Mouse (Mus musculus) stomach, postnatal 0 days (tissue): Measurements from ENCODE around the gene Smndc1. TPM values are rescaled to one million over a fixed set of nuclear protein-coding genes. Genes with fewer than 3 reads are reported as not detected.
A peak's percentile ranks its signal among the peaks of the same experiment; 100 is the strongest.
"Not testable (repeated sequence)": the region's sequence is repeated elsewhere in the genome, so short reads cannot be mapped to it uniquely, and the experiment has no call there.

Source experiments
- ATAC-seq: fragments of 200-750 bp; cut with Nextera tagmentation; 2 replicates; pipeline ENCODE4 v1.8.0; 2017; ENCODE audit not compliant: low FRiP score, low TSS enrichment
- DNase-seq: peaks from one replicate; pipeline ENCODE4 v3.0.0-alpha.2; 2016; ENCODE audit warnings: low spot score
- H3K27ac ChIP-seq: fragments of 300-500 bp; sonication (generic); replicated peaks from 2 replicates; pipeline ENCODE4 v1.5.1; 2014; ENCODE audit warnings: mild to moderate bottlenecking, control low read depth
- H3K27me3 ChIP-seq: fragments of 300-500 bp; sonication (generic); 2 replicates; pipeline ENCODE4 v1.6.1; 2014; ENCODE audit warnings: low read length; ENCODE audit not compliant: control insufficient read depth, insufficient read depth
- H3K36me3 ChIP-seq: fragments of 300-500 bp; sonication (generic); 2 replicates; pipeline ENCODE4 v1.6.1; 2014; ENCODE audit warnings: low read length, mixed read lengths; ENCODE audit not compliant: control insufficient read depth, insufficient read depth
- H3K4me1 ChIP-seq: fragments of 300-500 bp; sonication (generic); replicated peaks from 2 replicates; pipeline ENCODE4 v1.6.1; 2014; ENCODE audit warnings: antibody characterized with exemption; ENCODE audit not compliant: control insufficient read depth, insufficient read depth
- H3K4me2 ChIP-seq: fragments of 300-500 bp; sonication (generic); replicated peaks from 2 replicates; pipeline ENCODE4 v1.6.1; 2014; ENCODE audit warnings: low read depth, mild to moderate bottlenecking, control low read depth, moderate library complexity
- H3K4me3 ChIP-seq: fragments of 300-500 bp; sonication (generic); 2 replicates; pipeline ENCODE4 v1.5.1; 2014; ENCODE audit warnings: low read depth, low read length, control low read depth
- H3K9ac ChIP-seq: fragments of 300-500 bp; sonication (generic); 2 replicates; pipeline ENCODE4 v1.6.1; 2014; ENCODE audit warnings: mild to moderate bottlenecking, low read length, control low read depth, mixed read lengths
- H3K9me3 ChIP-seq: fragments of 300-500 bp; sonication (generic); 2 replicates; pipeline ENCODE4 v1.6.1; 2016; ENCODE audit warnings: low read length; ENCODE audit not compliant: control insufficient read depth
- CTCF ChIP-seq: IDR thresholded peaks from 2 replicates; pipeline ENCODE4 v1.5.1; 2016; ENCODE audit warnings: antibody characterized with exemption, low read depth, mild to moderate bottlenecking, moderate library complexity
- EP300 ChIP-seq: optimal IDR thresholded peaks from 2 replicates; pipeline ENCODE3; 2016; ENCODE audit warnings: antibody characterized with exemption
- WGBS: fragments of 180-500 bp; shearing (Covaris S2); extraction: QIAGEN DNeasy Blood & Tissue Kit; methylation state at CpG from one replicate; pipeline ENCODE4 v1.1.7; 2014; 5-methylcytosine and 5-hydroxymethylcytosine counted together
- polyA plus RNA-seq: library from polyadenylated mRNA; unstranded; fragments of >200 nt; fragmentation: Nextera tagmentation; extraction: Ambion mirVana; gene quantifications from 2 replicates; pipeline ENCODE4 v1.2.1, GENCODE M21; 2015

Gene Smndc1
- polyA plus RNA-seq, 1 experiment from 2014 or later: 26.1 TPM

GRCm38 (mm10) chr19:53402741-53403432 is 12.5 kb upstream of the Smndc1 start:
- H3K4me1 ChIP-seq: no peaks in the 10 kb centered on the region
- WGBS: 51% methylated on average over 12 of the region's 12 CpGs
- no peak overlapping the region for H3K9ac ChIP-seq
- TF ChIP-seq EP300 (no peak), CTCF (peak; percentile 8; the same call in 1 of the 2 replicates)
- H3K4me2 ChIP-seq: no peak overlapping the region
- DNase-seq: no peak
- H3K36me3 ChIP-seq: no peaks in the 10 kb centered on the region
- H3K27ac ChIP-seq: no peak overlapping the region
- H3K4me3 ChIP-seq: no peak overlapping the region
- no peak for ATAC-seq
- no peaks in the 10 kb centered on the region for H3K9me3 ChIP-seq
- H3K27me3 ChIP-seq: no peaks in the 10 kb centered on the region

- Histone ChIP-seq H3K4me3 (no peak overlapping the region), H3K4me1 (no peaks in the 10 kb centered on the region), H3K9me3 (no peaks in the 10 kb centered on the region), H3K4me2 (no peak overlapping the region), H3K27ac (no peak overlapping the region), H3K27me3 (no peaks in the 10 kb centered on the region), H3K9ac (no peak overlapping the region), H3K36me3 (no peaks in the 10 kb centered on the region)
- WGBS: 73% methylated on average over 16 of the region's 16 CpGs
- peak; percentile 41; the same call in 1 of the 2 replicates for TF ChIP-seq CTCF
- TF ChIP-seq EP300: no peak
- ATAC-seq (no peak), DNase-seq (no peak)
Observed at GRCm38 (mm10) chr19:53400332-53401110, 10.1 kb upstream of the Smndc1 start.

GRCm38 (mm10) chr19:53399213-53399612 is 8.8 kb upstream of the Smndc1 start:
- ATAC-seq: no peak

GRCm38 (mm10) chr19:53397451-53398233 is 7.3 kb upstream of the Smndc1 start:
- WGBS: 75% methylated on average over 12 of the region's 12 CpGs
- Histone ChIP-seq H3K27me3 (no peaks in the 10 kb centered on the region), H3K9me3 (no peaks in the 10 kb centered on the region), H3K27ac (no peak overlapping the region), H3K36me3 (no peaks in the 10 kb centered on the region), H3K4me2 (no peak overlapping the region), H3K9ac (no peak overlapping the region), H3K4me1 (no peaks in the 10 kb centered on the region), H3K4me3 (no peak overlapping the region)
- TF ChIP-seq EP300: no peak
- no peak for TF ChIP-seq CTCF
- ATAC-seq (no peak), DNase-seq (no peak)

More at GRCm38 (mm10) chr19:53399213-53399612, 8.8 kb upstream of the Smndc1 start:
- TF ChIP-seq EP300 (no peak), CTCF (no peak)
- no peak overlapping the region for H3K9ac ChIP-seq
- no peak for DNase-seq
- H3K27me3 ChIP-seq: no peaks in the 10 kb centered on the region
- no peaks in the 10 kb centered on the region for H3K9me3 ChIP-seq
- no peak overlapping the region for H3K27ac ChIP-seq
- H3K4me1 ChIP-seq: no peaks in the 10 kb centered on the region
- H3K4me2 ChIP-seq: no peak overlapping the region
- H3K36me3 ChIP-seq: no peaks in the 10 kb centered on the region
- no peak overlapping the region for H3K4me3 ChIP-seq
- WGBS: 92% methylated on average over 4 of the region's 4 CpGs

- H3K36me3 ChIP-seq, H3K27me3 ChIP-seq, H3K4me1 ChIP-seq, H3K9me3 ChIP-seq, DNase-seq, ATAC-seq, H3K9ac ChIP-seq, H3K27ac ChIP-seq, H3K4me2 ChIP-seq, H3K4me3 ChIP-seq: not testable (repeated sequence)
- WGBS: 66% methylated on average over 5 of the region's 5 CpGs
Observed at GRCm38 (mm10) chr19:53395805-53396204, 5.4 kb upstream of the Smndc1 start.

GRCm38 (mm10) chr19:53394956-53395355 is 4.6 kb upstream of the Smndc1 start:
- H3K9me3 ChIP-seq, H3K27ac ChIP-seq, H3K4me2 ChIP-seq, H3K36me3 ChIP-seq, H3K4me1 ChIP-seq, DNase-seq, H3K27me3 ChIP-seq, H3K4me3 ChIP-seq, ATAC-seq, H3K9ac ChIP-seq: not testable (repeated sequence)
- WGBS: 47% methylated on average over 3 of the region's 3 CpGs
